Mouse (Mus musculus): ENCODE measurements around the gene Ndc80. TPM values are rescaled to one million over a fixed set of nuclear protein-coding genes. Genes with fewer than 3 reads are reported as not detected.
"Not testable (repeated sequence)": the region's sequence is repeated elsewhere in the genome, so short reads cannot be mapped to it uniquely, and the experiment has no call there.

Gene Ndc80
- total RNA-seq, 2 experiments from 2014 or later: 0.25 to 0.43 TPM

DNA sequence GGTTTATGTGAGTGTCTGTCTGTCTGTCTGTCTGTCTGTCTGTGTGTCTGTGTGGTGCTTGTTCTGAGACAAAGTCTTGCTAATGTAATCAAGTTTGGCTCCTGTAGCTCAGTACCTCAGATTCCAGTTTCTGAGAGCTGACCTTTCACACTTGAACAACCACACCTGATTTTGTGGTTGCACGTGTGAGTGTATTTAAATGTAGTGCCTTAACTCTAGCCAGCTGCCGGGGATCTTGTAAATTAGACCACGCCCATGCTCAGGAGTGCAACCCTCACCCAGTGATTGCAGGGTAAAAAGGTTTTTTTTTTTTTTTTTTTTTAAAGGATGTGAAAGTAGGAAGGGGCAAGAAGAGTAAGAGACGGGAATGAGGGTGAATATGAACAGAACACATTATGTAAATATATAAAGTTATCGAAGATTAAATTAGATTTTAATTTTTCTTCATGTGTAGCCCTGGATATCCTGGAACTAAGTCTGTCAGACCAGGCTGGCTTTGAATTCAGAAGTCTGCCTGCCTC is 47.2 kb downstream of the Ndc80 start:
- DNase-seq (ENCODE audit: low spot score in 2 of 2): no peak

DNA sequence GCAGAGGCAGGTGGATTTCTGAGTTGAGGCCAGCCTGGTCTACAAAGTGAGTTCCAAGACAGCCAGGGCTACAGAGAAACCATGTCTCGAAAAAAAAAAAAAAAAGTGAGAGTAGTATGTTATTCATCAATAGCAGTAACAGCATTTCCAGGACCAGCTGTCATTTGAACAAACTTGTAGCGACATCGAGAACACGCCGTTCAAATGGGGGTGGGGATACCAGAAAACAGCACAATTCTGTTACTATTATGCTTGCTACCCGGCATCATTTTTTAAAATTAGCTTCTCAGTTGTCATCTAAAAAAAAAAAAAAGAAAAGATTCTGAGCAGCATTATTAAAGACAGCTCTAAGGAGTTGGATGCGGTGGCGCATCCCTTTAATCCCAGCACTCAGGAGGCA is 49.2 kb downstream of the Ndc80 start:
- peak; percentile 22 to 83 for DNase-seq (ENCODE audit: low spot score in 2 of 2)

DNA sequence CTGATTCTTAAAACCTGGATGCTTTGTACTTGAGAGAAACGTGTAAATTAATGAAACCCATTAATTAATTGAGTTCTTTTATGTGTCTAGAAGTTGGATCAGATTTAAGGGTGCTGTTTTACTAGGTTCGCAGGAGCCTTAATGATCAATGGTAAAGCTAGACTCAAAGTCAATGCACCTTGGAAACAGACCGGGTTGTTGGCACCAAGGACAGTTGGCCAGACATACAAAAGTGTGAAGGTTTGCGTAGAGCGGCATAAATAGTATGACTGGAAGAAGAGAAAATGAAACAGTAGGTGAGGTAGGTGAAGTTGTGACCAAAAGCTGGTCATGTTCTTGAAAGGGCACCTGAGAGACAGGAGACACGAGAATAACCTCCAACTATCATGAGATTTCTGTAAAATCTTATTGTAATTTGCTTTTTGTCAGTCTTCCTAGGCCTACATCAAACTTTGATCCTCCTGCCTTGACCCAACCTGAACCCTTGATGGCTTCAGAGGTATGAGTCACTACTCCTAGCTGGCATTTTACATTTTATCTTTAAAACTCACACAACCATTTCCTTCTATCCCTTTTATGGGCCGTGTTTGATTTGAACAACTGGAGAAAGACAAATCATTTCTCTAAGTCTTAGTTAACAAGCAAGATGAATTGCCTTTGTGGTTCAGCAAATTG is 50.2 kb downstream of the Ndc80 start:
- no peak for DNase-seq (ENCODE audit: low spot score in 2 of 2)

DNA sequence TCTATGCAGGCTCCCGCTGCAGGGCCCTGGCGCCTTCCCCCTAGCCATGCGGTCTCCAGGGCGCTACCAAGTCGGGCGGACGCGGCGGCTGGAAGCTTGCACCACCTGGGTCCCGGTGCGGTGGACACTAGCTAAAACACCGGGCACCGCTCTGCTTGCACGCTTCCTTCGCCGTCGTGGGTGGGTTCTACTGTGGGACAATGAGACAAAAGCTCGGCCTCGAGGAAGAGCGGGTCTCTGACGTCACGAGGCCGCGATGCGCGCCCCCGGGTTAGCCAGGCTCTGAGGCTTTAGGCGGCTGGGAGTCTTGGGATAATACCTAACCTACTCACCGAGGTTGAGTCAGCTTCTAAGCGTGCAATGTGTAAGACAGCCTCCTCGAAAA is 51.0 kb downstream of the Ndc80 start:
- DNase-seq (ENCODE audit: low spot score in 2 of 2): peak; percentile 44 to 57

DNA sequence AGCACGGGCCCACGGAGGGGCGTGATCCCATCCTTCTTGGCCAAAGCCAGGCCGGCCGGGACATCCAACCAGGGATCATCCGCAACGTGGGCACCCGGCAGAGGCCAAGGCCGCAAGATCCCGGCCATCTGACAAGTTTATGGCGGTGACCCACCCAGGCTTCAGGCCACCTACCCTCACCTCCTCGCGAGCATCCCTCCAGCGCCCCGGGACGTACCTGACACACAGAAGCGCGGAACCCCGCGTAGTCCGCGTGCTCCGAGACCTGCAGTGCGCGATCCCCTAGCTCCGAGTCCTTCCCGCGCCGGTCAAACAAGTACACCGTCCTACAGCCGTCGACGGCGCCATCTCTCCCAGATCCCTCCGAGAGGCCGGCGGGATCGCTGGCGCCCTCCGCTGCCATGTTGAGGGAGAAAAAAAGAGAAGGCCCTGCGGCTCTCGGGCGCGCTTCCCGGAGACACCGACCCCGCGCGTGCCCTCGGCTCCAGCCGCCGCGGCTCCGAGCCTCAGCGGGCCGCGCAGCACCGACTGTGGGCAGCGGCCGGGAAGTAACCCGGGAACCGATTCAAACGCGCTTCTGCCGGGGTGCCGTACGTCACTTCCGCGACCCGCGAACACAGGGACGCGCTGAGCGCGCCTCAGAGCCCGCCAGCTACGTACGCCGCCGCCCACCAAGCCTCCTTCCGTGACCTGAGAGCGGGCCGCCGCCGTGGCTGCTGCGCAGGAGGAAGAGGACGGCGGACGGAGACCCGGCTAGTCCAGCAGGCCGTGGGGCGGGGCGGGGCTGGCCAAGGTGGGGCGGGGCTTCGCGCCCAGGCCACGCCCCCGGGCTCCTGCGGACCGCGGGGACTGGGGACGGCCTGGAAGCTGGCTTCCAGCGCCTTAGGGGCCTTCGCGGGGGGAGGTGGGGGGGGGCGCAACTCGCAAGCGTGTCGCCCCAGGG is 51.6 kb downstream of the Ndc80 start, which contains the start of gene Smchd1:
Gene Smchd1 (minus strand): TSS at position 582 of the 943 bp plus-strand sequence.
- DNase-seq (ENCODE audit: low spot score in 2 of 2): peak; percentile 89 to 94

DNA sequence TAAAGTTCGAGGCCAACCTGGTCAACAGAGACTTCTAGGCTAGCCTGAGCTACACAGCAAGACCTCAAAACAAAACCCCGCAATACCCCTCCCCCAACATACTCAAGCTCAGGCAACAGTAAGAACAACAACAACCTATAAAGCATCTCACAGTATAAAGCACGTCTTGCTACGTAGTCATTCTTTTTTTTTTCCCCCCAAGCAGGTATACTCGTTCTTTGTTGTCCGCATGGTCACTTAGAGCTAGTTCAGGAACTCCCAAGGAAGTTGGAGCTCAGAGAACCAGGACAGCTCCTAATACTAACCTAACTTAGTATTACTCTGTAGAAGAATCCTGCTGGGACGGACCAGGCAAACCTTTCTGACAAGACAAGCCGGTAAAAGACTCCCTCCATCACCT is 52.5 kb downstream of the Ndc80 start:
- DNase-seq (ENCODE audit: low spot score in 2 of 2): no peak

DNA sequence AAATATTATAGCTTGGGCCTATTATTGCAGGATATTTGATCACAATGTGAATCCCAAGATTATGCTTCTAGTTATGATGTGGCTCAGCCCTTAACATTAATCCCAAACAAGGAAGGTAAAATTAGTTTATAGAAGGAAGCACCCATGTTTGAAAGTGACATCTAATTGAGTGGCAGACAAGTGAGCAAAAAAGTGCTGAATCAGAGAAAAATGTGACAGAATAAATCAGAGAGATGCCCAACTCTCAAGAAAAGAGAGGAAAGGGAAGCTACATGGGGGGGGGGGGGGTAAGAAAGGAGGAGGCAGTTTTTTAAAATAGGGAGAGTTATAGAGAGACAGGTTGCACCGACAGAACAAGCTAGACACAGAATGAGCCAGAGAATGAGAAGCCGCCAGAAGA is 55.4 kb downstream of the Ndc80 start:
- DNase-seq (ENCODE audit: low spot score in 2 of 2): peak in 1 of 2 experiments; percentile 16

DNA sequence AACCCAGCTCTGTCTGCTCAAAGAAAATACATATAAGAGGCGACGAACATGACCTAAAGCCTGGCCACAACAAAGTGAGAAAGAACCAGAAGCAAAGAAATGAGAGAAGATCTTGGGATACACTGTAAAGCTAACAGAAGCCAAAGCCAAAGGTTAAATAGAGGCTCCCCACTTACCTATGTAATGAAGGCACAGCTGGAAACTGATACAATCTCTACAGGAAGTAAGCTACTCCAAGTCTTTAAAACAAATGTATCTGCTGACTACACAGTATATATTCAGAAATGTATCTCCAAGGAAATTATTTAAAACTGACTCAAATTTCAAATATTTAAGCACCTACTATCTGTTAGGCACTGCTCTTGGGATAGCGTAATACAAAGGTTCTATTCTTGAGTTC is 66.3 kb downstream of the Ndc80 start:
- no peak for DNase-seq (ENCODE audit: low spot score in 2 of 2)

DNA sequence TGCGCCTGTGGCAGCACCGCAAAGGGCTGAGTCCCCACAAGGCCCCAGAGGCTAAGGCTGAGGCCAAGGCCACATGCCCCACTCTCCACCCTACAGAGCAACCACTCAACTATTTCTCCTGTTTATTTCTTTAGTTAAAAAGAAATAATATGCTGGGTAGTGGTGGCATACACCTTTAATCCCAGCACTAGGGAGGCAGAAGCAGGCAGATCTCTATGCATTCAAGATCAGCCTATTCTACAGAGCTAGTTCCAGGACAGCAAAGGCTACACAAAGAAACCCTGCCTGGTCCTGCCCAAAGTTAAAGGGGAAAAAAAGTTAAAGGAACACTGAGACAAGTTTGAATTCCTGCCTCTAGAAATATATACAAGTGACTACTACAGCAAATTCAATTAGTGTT is 66.8 kb downstream of the Ndc80 start, which contains the start of gene Gm4707:
Gene Gm4707 (minus strand): TSS at position 101 of the 400 bp plus-strand sequence.
- no peak for DNase-seq (ENCODE audit: low spot score in 2 of 2)

DNA sequence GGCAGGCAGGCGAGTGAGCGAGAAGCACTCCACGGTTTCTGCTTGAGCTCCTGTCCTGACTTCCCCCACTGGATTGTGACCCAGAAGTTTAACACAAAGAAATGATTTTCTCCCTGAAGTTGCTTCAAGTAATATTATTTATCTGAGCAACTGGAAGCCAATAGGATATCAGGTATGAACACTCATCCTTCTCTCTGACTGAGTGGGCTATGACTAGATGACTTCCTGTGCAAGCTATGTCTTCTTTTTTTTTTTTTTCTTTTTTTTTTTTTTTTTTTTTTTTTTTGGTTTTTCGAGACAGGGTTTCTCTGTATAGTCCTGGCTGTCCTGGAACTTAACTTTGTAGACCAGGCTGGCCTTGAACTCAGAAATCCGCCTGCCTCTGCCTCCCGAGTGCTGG is 69.3 kb downstream of the Ndc80 start:
- DNase-seq (ENCODE audit: low spot score in 2 of 2): not testable (repeated sequence)

Other genes starting within 250 kb of the Ndc80 start
- gene Emilin2, start 214.9 kb downstream of the Ndc80 start, total RNA-seq (2021): 1 to 10 TPM; 2.8 to 4.5 TPM
- gene Gm4707, start 66.9 kb downstream of the Ndc80 start, total RNA-seq (2021): 1 to 10 TPM in 1 of 2 experiments, under 1 TPM in 1; 0.89 to 1.3 TPM
- gene Smchd1, start 51.5 kb downstream of the Ndc80 start, total RNA-seq (2021): 10 to 100 TPM; 31.5 to 33.8 TPM
- gene Spdya, start 25.2 kb upstream of the Ndc80 start, total RNA-seq (2021): 1 to 10 TPM; 1.1 to 1.5 TPM
- gene Wdr43, start 89.0 kb upstream of the Ndc80 start, total RNA-seq (2021): 10 to 100 TPM; 26.1 to 28.6 TPM
- 1 to 10 TPM; 1.1 to 2.2 TPM for gene Togaram2, start 146.4 kb upstream of the Ndc80 start, total RNA-seq (2021)
- under 1 TPM in 1 of 2 experiments, not detected in 1; 0.08 TPM for gene Pcare, start 226.0 kb upstream of the Ndc80 start, total RNA-seq (2021)
- gene Clip4, start 241.6 kb upstream of the Ndc80 start, total RNA-seq (2021): 10 to 100 TPM; 78.4 to 89.6 TPM